Mouse (Mus musculus) midbrain, embryonic 16.5 days (tissue): ENCODE data around the gene Etfrf1. TPM values are rescaled to one million over a fixed set of nuclear protein-coding genes. Genes with fewer than 3 reads are reported as not detected.

Source experiments
- ATAC-seq: fragments of 200-750 bp; cut with Nextera tagmentation; 2 replicates; pipeline ENCODE4 v1.8.0; 2017; ENCODE audit warnings: moderate TSS enrichment
- H3K27ac ChIP-seq: fragments of 300-500 bp; sonication (generic); 2 replicates; pipeline ENCODE4 v1.5.1; 2014; ENCODE audit warnings: mild to moderate bottlenecking, low read length, mixed read lengths
- H3K27me3 ChIP-seq: fragments of 300-500 bp; sonication (generic); 2 replicates; pipeline ENCODE4 v1.6.1; 2014; ENCODE audit warnings: low read depth, low read length, mixed read lengths; ENCODE audit not compliant: control insufficient read depth, insufficient read depth
- H3K36me3 ChIP-seq: fragments of 300-500 bp; sonication (generic); 2 replicates; pipeline ENCODE4 v1.6.1; 2014; ENCODE audit warnings: mild to moderate bottlenecking, low read length, moderate library complexity, mixed read lengths; ENCODE audit not compliant: control insufficient read depth, insufficient read depth
- H3K4me1 ChIP-seq: fragments of 300-500 bp; sonication (generic); 2 replicates; pipeline ENCODE4 v1.6.1; 2014; ENCODE audit warnings: mild to moderate bottlenecking, low read length, mixed read lengths; ENCODE audit not compliant: control insufficient read depth, insufficient read depth
- H3K4me2 ChIP-seq: fragments of 300-500 bp; sonication (generic); 2 replicates; pipeline ENCODE4 v1.6.1; 2014; ENCODE audit warnings: mild to moderate bottlenecking, low read length, mixed read lengths
- H3K4me3 ChIP-seq: fragments of 300-500 bp; sonication (generic); 2 replicates; pipeline ENCODE4 v1.5.1; 2014; ENCODE audit warnings: low read depth, mild to moderate bottlenecking, low read length, moderate library complexity, mixed read lengths
- H3K9ac ChIP-seq: fragments of 300-500 bp; sonication (generic); 2 replicates; pipeline ENCODE4 v1.6.1; 2014; ENCODE audit warnings: low read depth, low read length, mixed read lengths
- H3K9me3 ChIP-seq: fragments of 300-500 bp; sonication (generic); replicated peaks from 2 replicates; pipeline ENCODE4 v1.6.1; 2014; ENCODE audit warnings: mild to moderate bottlenecking, low read length, mixed read lengths; ENCODE audit not compliant: control insufficient read depth, poor library complexity, severe bottlenecking
- WGBS: fragments of 180-500 bp; shearing (Covaris S2); extraction: QIAGEN DNeasy Blood & Tissue Kit; methylation state at CpG from one replicate; pipeline ENCODE4 v1.1.7; 2014; 5-methylcytosine and 5-hydroxymethylcytosine counted together
- polyA plus RNA-seq: library from polyadenylated mRNA; unstranded; fragments of >200 nt; fragmentation: Nextera tagmentation; extraction: Ambion mirVana; gene quantifications from 2 replicates; pipeline ENCODE4 v1.2.1, GENCODE M21; 2015

Gene Etfrf1
- polyA plus RNA-seq, 1 experiment from 2014 or later = 25.2 TPM

- no peaks in the 10 kb centered on the region for H3K9me3 ChIP-seq
- no peak for ATAC-seq
- H3K4me3 ChIP-seq = no peak overlapping the region
- no peak overlapping the region for H3K4me2 ChIP-seq
- peaks cover 5% of the 10 kb centered on the region; the same call in 1 of the 2 replicates for H3K4me1 ChIP-seq
- WGBS = 56% methylated on average over 1 of the region's 1 CpGs
- H3K27ac ChIP-seq = no peak overlapping the region
- no peaks in the 10 kb centered on the region for H3K27me3 ChIP-seq
- H3K9ac ChIP-seq = no peak overlapping the region
- peaks cover 12% of the 10 kb centered on the region; the same call in 1 of the 2 replicates for H3K36me3 ChIP-seq
Measured at GRCm38 (mm10) chr6:145242521-145242920, 31.6 kb downstream of the Etfrf1 start.

DNA sequence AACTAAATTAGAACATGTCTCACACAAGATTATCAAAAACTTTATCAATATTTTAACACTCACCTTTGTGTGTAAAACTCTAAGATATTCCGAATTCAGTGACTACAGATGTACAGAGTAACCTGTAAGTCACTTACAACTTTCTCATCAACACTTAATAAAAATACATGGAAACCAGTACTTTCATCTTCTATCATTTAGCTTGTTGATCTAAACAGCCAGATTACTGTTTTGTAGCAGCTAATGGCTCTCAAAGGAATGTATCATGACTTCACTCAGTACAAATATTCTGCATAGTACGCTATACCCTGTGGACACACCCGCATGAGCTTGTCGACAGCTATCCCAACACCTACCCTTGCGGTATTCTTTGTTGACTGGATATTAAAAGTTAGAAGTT is 35.9 kb downstream of the Etfrf1 start:
- Histone ChIP-seq H3K36me3 (no peaks in the 10 kb centered on the region), H3K27me3 (no peaks in the 10 kb centered on the region), H3K9ac (no peak overlapping the region), H3K4me3 (no peak overlapping the region), H3K9me3 (no peaks in the 10 kb centered on the region), H3K27ac (no peak overlapping the region), H3K4me2 (no peak overlapping the region), H3K4me1 (peaks cover 19% of the 10 kb centered on the region)
- ATAC-seq = no peak
- WGBS = 95% methylated on average over 5 of the region's 5 CpGs

DNA sequence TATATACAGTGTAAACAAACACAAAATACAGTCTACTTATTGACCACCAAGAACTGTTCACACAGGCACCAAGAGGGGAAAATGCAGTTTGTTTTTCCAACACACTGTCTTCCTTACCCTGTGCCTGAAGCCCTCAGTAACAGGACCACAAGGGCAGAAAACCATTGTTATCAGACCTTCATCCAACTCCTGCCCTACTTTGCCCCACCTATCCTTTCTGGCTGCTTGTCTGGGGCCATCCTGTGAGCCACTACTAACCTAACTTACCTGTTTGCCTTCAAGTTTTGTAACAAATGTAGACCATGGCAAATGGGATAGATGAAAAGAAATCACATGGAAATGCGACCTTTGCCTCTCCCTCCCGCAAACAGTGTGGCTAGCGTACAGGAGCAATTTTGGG is 37.0 kb downstream of the Etfrf1 start:
- Histone ChIP-seq H3K27me3 (no peaks in the 10 kb centered on the region), H3K36me3 (no peaks in the 10 kb centered on the region), H3K4me1 (peaks cover 19% of the 10 kb centered on the region), H3K9me3 (no peaks in the 10 kb centered on the region), H3K27ac (no peak overlapping the region), H3K4me3 (peak overlapping the region; percentile 19), H3K9ac (peak overlapping the region; percentile 46; the same call in 1 of the 2 replicates), H3K4me2 (peak overlapping the region; percentile 46)
- 56% methylated on average over 3 of the region's 3 CpGs for WGBS
- ATAC-seq = no peak

DNA sequence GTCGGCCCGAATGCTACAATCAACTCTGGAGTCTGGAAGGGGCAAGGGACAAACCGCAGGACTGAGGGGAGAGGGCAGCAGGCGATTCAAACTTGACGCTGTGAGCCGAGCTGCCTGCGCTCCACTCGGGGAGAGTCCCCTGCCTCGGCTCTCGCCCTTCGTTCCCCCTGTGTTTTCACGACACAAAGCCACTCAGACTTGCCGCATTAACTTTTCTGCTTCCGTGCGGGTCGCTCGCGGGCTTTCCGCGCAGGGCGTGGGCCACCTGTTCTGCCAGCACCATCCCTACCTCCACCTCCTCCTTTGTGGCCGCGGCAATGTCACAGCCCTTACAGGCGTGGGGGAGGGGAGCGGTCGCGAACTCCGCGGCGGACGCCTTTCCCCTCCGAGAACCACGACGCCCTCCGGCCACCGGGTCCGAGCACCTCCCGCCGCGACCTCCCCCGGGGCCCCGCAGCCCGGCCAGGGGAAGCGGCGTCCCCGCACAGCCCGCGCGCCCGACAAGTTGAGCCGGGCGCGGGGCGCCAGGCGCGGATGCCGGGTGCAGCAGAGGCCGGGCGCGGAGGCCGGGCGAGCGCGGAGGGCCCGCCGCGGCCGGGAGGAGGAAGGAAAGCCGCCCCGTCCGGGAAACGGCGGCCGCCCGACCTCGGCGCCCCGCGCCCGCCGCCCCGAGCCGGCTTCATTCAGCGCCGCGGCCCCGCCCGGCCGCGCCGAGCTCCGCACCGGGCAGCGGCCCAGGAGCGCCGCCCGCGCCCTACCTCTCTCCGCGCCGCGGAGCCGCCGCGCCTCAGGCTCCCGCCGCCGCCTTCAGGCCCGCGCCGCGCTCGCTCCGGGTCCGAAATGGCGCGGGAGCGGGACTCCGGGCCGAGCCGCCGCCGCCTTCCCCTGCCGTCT is 38.6 kb downstream of the Etfrf1 start:
- H3K4me1 ChIP-seq = peaks cover 19% of the 10 kb centered on the region
- under 1% methylated on average over 75 of the region's 124 CpGs for WGBS
- peak; percentile 52 for ATAC-seq

GRCm38 (mm10) chr6:145250185-145250791 is 39.4 kb downstream of the Etfrf1 start, which contains the start of gene Kras:
Kras (minus strand) TSS chr6:145250239.
- Histone ChIP-seq H3K4me2 (peak within 1 kb of the TSS; percentile 78), H3K36me3 (no peaks in the 10 kb centered on the region), H3K27ac (peak within 1 kb of the TSS; percentile 89), H3K4me3 (peak within 1 kb of the TSS; percentile 75), H3K27me3 (no peaks in the 10 kb centered on the region), H3K9me3 (no peaks in the 10 kb centered on the region), H3K9ac (peak within 1 kb of the TSS; percentile 92), H3K4me1 (peaks cover 19% of the 10 kb centered on the region)
- peak; percentile 89 for ATAC-seq
- under 1% methylated on average over 45 of the region's 83 CpGs for WGBS

More for the DNA sequence above, 38.6 kb downstream of the Etfrf1 start:
- Histone ChIP-seq H3K27me3 (no peaks in the 10 kb centered on the region), H3K9me3 (no peaks in the 10 kb centered on the region), H3K27ac (peak overlapping the region; percentile 89), H3K36me3 (no peaks in the 10 kb centered on the region), H3K9ac (peak overlapping the region; percentile 92), H3K4me3 (peak overlapping the region; percentile 75), H3K4me2 (peak overlapping the region; percentile 78)

GRCm38 (mm10) chr6:145250820-145251219 is 39.9 kb downstream of the Etfrf1 start:
- no peaks in the 10 kb centered on the region for H3K27me3 ChIP-seq

GRCm38 (mm10) chr6:145255952-145256700 is 45.2 kb downstream of the Etfrf1 start:
- no peaks in the 10 kb centered on the region for H3K27me3 ChIP-seq
- no peak overlapping the region for H3K4me3 ChIP-seq
- 85% methylated on average over 13 of the region's 13 CpGs for WGBS
- H3K9me3 ChIP-seq = no peaks in the 10 kb centered on the region
- no peaks in the 10 kb centered on the region for H3K4me1 ChIP-seq
- no peak overlapping the region for H3K9ac ChIP-seq
- ATAC-seq = no peak
- H3K4me2 ChIP-seq = no peak overlapping the region
- no peak overlapping the region for H3K27ac ChIP-seq
- no peaks in the 10 kb centered on the region for H3K36me3 ChIP-seq

More at GRCm38 (mm10) chr6:145250820-145251219, 39.9 kb downstream of the Etfrf1 start:
- peak; percentile 43 for ATAC-seq
- Histone ChIP-seq H3K36me3 (no peaks in the 10 kb centered on the region), H3K9me3 (no peaks in the 10 kb centered on the region), H3K9ac (peak overlapping the region; percentile 92), H3K4me3 (peak overlapping the region; percentile 75), H3K4me2 (peak overlapping the region; percentile 74), H3K4me1 (peaks cover 19% of the 10 kb centered on the region), H3K27ac (peak overlapping the region; percentile 89)
- 11% methylated on average over 16 of the region's 16 CpGs for WGBS

GRCm38 (mm10) chr6:145256701-145257073 is 45.8 kb downstream of the Etfrf1 start:
- H3K9ac ChIP-seq = no peak overlapping the region
- 56% methylated on average over 2 of the region's 2 CpGs for WGBS
- no peak for ATAC-seq
- H3K9me3 ChIP-seq = no peaks in the 10 kb centered on the region
- H3K36me3 ChIP-seq = no peaks in the 10 kb centered on the region
- H3K27ac ChIP-seq = no peak overlapping the region
- H3K4me3 ChIP-seq = no peak overlapping the region
- H3K27me3 ChIP-seq = no peaks in the 10 kb centered on the region
- no peaks in the 10 kb centered on the region for H3K4me1 ChIP-seq
- H3K4me2 ChIP-seq = no peak overlapping the region
